Mouse (Mus musculus): Measurements from ENCODE around the gene Gm12569.

Gene Gm12569

GRCm38 (mm10) chr11:51220308-51220707 lies at the start of gene Gm12569:
TSS of gene Gm12569 (plus strand) at chr11:51220473.
- in situ Hi-C loops (cut with MboI; ENCODE audit: unreplicated experiment in 2 of 2): no loop called here

- in situ Hi-C loops (cut with MboI; ENCODE audit: unreplicated experiment in 2 of 2): no loop called here
Measured at GRCm38 (mm10) chr11:51202726-51203125, 17.5 kb upstream of the Gm12569 start.

- in situ Hi-C loops (cut with MboI; ENCODE audit: unreplicated experiment in 2 of 2): no loop called here
Measured at GRCm38 (mm10) chr11:51207758-51208157, 12.5 kb upstream of the Gm12569 start.

- in situ Hi-C loops (cut with MboI; ENCODE audit: unreplicated experiment in 2 of 2): no loop called here
Measured at GRCm38 (mm10) chr11:51211426-51211825, 8.8 kb upstream of the Gm12569 start.

GRCm38 (mm10) chr11:51214021-51214420 lies 6.3 kb upstream of the Gm12569 start:
- in situ Hi-C loops (cut with MboI; ENCODE audit: unreplicated experiment in 2 of 2): no loop called here

- in situ Hi-C loops (cut with MboI; ENCODE audit: unreplicated experiment in 2 of 2): no loop called here
Measured at GRCm38 (mm10) chr11:51219396-51219980, 785 bp upstream of the Gm12569 start.

GRCm38 (mm10) chr11:51227104-51227503 lies 6.8 kb downstream of the Gm12569 start:
- in situ Hi-C loops (cut with MboI; ENCODE audit: unreplicated experiment in 2 of 2): no loop called here

- in situ Hi-C loops (cut with MboI; ENCODE audit: unreplicated experiment in 2 of 2): loop anchor here in 1 of 2 experiments (10.0 kb wide), 1 partner anchor 290 kb away; no protein-coding TSS in a partner anchor
Measured at GRCm38 (mm10) chr11:51234626-51235025, 14.4 kb downstream of the Gm12569 start.

- in situ Hi-C loops (cut with MboI; ENCODE audit: unreplicated experiment in 2 of 2): loop anchor here in 1 of 2 experiments (5.0 kb wide), 1 partner anchor 289 kb away; no protein-coding TSS in a partner anchor
Measured at GRCm38 (mm10) chr11:51242897-51243296, 22.6 kb downstream of the Gm12569 start.

GRCm38 (mm10) chr11:51257006-51257405 lies 36.7 kb downstream of the Gm12569 start:
- in situ Hi-C loops (cut with MboI; ENCODE audit: unreplicated experiment in 2 of 2): loop anchor here (25.0 kb wide), 7 partner anchors 430 to 1570 kb away; partner anchors contain the start of genes 0610009B22Rik (in 1 of the 2) and Rufy1 (in 1 of the 2)

- in situ Hi-C loops (cut with MboI; ENCODE audit: unreplicated experiment in 2 of 2): loop anchor here (10.0 to 25.0 kb wide), 8 partner anchors 426 to 1574 kb away; partner anchors contain the start of genes Rufy1 (in 2 of the 2) and 0610009B22Rik (in 1 of the 2)
Measured at GRCm38 (mm10) chr11:51261680-51262219, 41.5 kb downstream of the Gm12569 start, which contains the start of gene Clk4. TSS of gene Clk4 (plus strand) at chr11:51261730.

GRCm38 (mm10) chr11:51262342-51263285 lies 42.3 kb downstream of the Gm12569 start, which contains the start of gene BC049762:
TSS of gene BC049762 (minus strand) at chr11:51263046.
- in situ Hi-C loops (cut with MboI; ENCODE audit: unreplicated experiment in 2 of 2): loop anchor here (10.0 to 25.0 kb wide), 8 partner anchors 425 to 1575 kb away; partner anchors contain the start of genes Rufy1 (in 2 of the 2) and 0610009B22Rik (in 1 of the 2)

- in situ Hi-C loops (cut with MboI; ENCODE audit: unreplicated experiment in 2 of 2): loop anchor here (10.0 to 25.0 kb wide), 8 partner anchors 424 to 1576 kb away; partner anchors contain the start of genes Rufy1 (in 2 of the 2) and 0610009B22Rik (in 1 of the 2)
Measured at GRCm38 (mm10) chr11:51263286-51263831, 43.1 kb downstream of the Gm12569 start.

GRCm38 (mm10) chr11:51264352-51264751 lies 44.1 kb downstream of the Gm12569 start:
- in situ Hi-C loops (cut with MboI; ENCODE audit: unreplicated experiment in 2 of 2): loop anchor here (10.0 to 25.0 kb wide), 8 partner anchors 423 to 1577 kb away; partner anchors contain the start of genes Rufy1 (in 2 of the 2) and 0610009B22Rik (in 1 of the 2)

- in situ Hi-C loops (cut with MboI; ENCODE audit: unreplicated experiment in 2 of 2): loop anchor here (10.0 to 25.0 kb wide), 8 partner anchors 422 to 1578 kb away; partner anchors contain the start of genes Rufy1 (in 2 of the 2) and 0610009B22Rik (in 1 of the 2)
Measured at GRCm38 (mm10) chr11:51265326-51265725, 45.1 kb downstream of the Gm12569 start.

GRCm38 (mm10) chr11:51274418-51274817 lies 54.1 kb downstream of the Gm12569 start:
- in situ Hi-C loops (cut with MboI; ENCODE audit: unreplicated experiment in 2 of 2): loop anchor here (10.0 to 25.0 kb wide), 8 partner anchors 413 to 1990 kb away; partner anchors contain the start of genes 0610009B22Rik (in 1 of the 2) and Rufy1 (in 1 of the 2)
